Mouse (Mus musculus) forebrain, embryonic 14.5 days (tissue): ENCODE results near the gene Fbxo21. TPM values are rescaled to one million over a fixed set of nuclear protein-coding genes. Genes with fewer than 3 reads are reported as not detected.
A peak's percentile ranks its signal among the peaks of the same experiment; 100 is the strongest.

Source experiments
- ATAC-seq: fragments of 200-750 bp; cut with Nextera tagmentation; 2 replicates; pipeline ENCODE4 v1.8.0; 2017; ENCODE audit warnings: mild to moderate bottlenecking, moderate library complexity
- DNase-seq: peaks from one replicate; pipeline ENCODE4 v3.0.0-alpha.2; 2015; ENCODE audit warnings: low spot score
- H3K27ac ChIP-seq: fragments of 300-500 bp; sonication (generic); 2 replicates; pipeline ENCODE4 v1.5.1; 2014; ENCODE audit warnings: low read depth, mild to moderate bottlenecking, control low read depth, low read length, moderate library complexity
- H3K27me3 ChIP-seq: fragments of 300-500 bp; sonication (generic); replicated peaks from 2 replicates; pipeline ENCODE4 v1.6.1; 2014; ENCODE audit warnings: low read length, control low read depth, mixed read lengths; ENCODE audit not compliant: control insufficient read depth, insufficient read depth
- H3K36me3 ChIP-seq: fragments of 300-500 bp; sonication (generic); 2 replicates; pipeline ENCODE4 v1.6.1; 2014; ENCODE audit warnings: low read length, control low read depth; ENCODE audit not compliant: control insufficient read depth, insufficient read depth
- H3K4me1 ChIP-seq: fragments of 300-500 bp; sonication (generic); 2 replicates; pipeline ENCODE4 v1.6.1; 2014; ENCODE audit warnings: antibody characterized with exemption, low read length, control low read depth; ENCODE audit not compliant: control insufficient read depth, insufficient read depth
- H3K4me2 ChIP-seq: fragments of 300-500 bp; sonication (generic); 2 replicates; pipeline ENCODE4 v1.6.1; 2014; ENCODE audit warnings: mild to moderate bottlenecking, control low read depth, low read length
- H3K4me3 ChIP-seq: fragments of 300-500 bp; sonication (generic); 2 replicates; pipeline ENCODE4 v1.5.1; 2014; ENCODE audit warnings: low read depth, low read length, control low read depth
- H3K9ac ChIP-seq: fragments of 300-500 bp; sonication (generic); 2 replicates; pipeline ENCODE4 v1.6.1; 2014; ENCODE audit warnings: mild to moderate bottlenecking, low read length, control low read depth, moderate library complexity
- H3K9me3 ChIP-seq: fragments of 300-500 bp; sonication (generic); replicated peaks from 2 replicates; pipeline ENCODE4 v1.6.1; 2016; ENCODE audit warnings: low read length, control low read depth, mixed read lengths; ENCODE audit not compliant: control insufficient read depth
- WGBS: fragments of 180-500 bp; shearing (Covaris S2); extraction: QIAGEN DNeasy Blood & Tissue Kit; methylation state at CpG from one replicate; pipeline ENCODE4 v1.1.7; 2014; 5-methylcytosine and 5-hydroxymethylcytosine counted together
- polyA plus RNA-seq: library from polyadenylated mRNA; unstranded; fragments of >200 nt; fragmentation: Nextera tagmentation; extraction: Ambion mirVana; gene quantifications from 2 replicates; pipeline ENCODE4 v1.2.1, GENCODE M21; 2014

The Fbxo21 gene
- polyA plus RNA-seq, 1 experiment from 2014 or later = 109 TPM

DNA sequence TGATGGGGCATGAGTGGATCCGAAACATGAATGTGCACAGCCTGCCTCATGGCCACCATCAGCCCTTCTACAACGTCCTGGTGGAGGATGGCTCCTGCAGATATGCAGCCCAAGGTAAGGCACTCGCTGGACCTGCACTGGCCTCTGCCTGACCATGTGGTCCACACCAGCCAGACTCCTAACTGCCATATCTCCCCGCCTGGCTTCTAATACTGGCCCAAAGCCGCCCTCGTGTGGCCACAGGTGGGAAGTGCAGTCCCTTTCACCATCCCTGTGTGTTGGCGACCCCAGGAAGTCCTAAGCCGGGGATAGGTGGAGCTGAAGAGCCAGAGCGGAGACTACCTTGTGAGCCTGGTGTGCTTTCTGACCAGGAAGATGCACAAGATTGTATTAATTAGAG, 25.5 kb downstream of the Fbxo21 start:
- Histone ChIP-seq H3K9ac (no peak overlapping the region), H3K4me1 (no peaks in the 10 kb centered on the region), H3K4me3 (no peak overlapping the region), H3K36me3 (peaks cover 99% of the 10 kb centered on the region), H3K27me3 (no peaks in the 10 kb centered on the region), H3K9me3 (no peaks in the 10 kb centered on the region), H3K27ac (no peak overlapping the region), H3K4me2 (no peak overlapping the region)
- peak; percentile 68 for ATAC-seq
- peak; percentile 78 for DNase-seq
- WGBS = 27% methylated on average over 9 of the region's 9 CpGs

- ATAC-seq (no peak), DNase-seq (peak; percentile 66)
- Histone ChIP-seq H3K9me3 (no peaks in the 10 kb centered on the region), H3K4me3 (no peak overlapping the region), H3K36me3 (peaks cover 99% of the 10 kb centered on the region), H3K27ac (no peak overlapping the region), H3K4me2 (no peak overlapping the region), H3K4me1 (no peaks in the 10 kb centered on the region), H3K27me3 (no peaks in the 10 kb centered on the region), H3K9ac (no peak overlapping the region)
- WGBS = 67% methylated on average over 8 of the region's 8 CpGs
Measured at GRCm38 (mm10) chr5:118004619-118005018, 28.1 kb downstream of the Fbxo21 start.

- H3K27me3 ChIP-seq = no peaks in the 10 kb centered on the region
- no peak for DNase-seq
- no peak overlapping the region for H3K27ac ChIP-seq
- H3K4me2 ChIP-seq = no peak overlapping the region
- peaks cover 96% of the 10 kb centered on the region for H3K36me3 ChIP-seq
- no peaks in the 10 kb centered on the region for H3K4me1 ChIP-seq
- no peak overlapping the region for H3K4me3 ChIP-seq
- H3K9ac ChIP-seq = no peak overlapping the region
- ATAC-seq = no peak
- H3K9me3 ChIP-seq = no peaks in the 10 kb centered on the region
- WGBS = 84% methylated on average over 1 of the region's 1 CpGs
Measured at GRCm38 (mm10) chr5:118005728-118006127, 29.2 kb downstream of the Fbxo21 start.

DNA sequence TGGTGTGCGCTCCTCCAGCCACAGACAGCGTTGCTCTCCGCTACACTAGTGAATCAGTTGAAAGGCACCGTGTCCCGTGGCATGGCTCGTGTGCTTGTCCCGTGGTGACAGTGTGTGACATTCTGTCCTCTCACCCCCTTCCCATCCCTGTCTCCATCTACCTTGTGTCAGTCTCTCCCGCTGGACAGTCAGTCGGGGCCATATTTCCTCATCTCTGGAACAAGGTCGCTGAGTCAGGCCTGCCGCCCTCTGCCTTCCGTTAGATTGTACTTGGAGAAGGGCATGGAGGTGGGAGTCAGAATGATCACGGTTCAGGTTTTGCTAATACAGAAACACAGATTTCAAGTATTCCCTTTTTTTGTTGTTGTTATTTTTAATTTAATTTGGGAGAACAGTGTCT, 31.8 kb downstream of the Fbxo21 start:
- DNase-seq (no peak), ATAC-seq (no peak)
- Histone ChIP-seq H3K9ac (no peak overlapping the region), H3K9me3 (no peaks in the 10 kb centered on the region), H3K4me2 (no peak overlapping the region), H3K4me1 (peaks cover 5% of the 10 kb centered on the region; the same call in 1 of the 2 replicates), H3K36me3 (peaks cover 73% of the 10 kb centered on the region), H3K4me3 (no peak overlapping the region), H3K27ac (no peak overlapping the region), H3K27me3 (no peaks in the 10 kb centered on the region)
- 93% methylated on average over 13 of the region's 13 CpGs for WGBS

DNA sequence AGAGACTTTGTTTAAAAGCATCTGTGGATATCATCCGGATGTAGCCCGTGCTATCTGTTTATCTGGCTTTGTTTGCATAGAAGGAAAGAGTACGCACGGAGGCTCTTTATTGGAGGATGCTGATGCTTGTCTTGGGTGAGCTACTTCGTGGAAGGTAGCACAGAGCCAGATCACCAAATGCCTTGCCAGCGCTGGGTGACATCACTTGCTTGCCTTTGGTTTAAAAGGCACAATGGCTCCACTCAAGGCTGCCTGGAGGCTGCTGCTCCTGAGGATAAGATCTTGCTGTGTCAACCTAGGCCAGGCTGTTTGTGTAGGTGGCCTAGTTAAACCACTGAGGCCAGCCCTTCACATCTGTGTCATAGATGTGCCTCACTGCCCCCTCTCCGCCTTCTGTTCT, 34.3 kb downstream of the Fbxo21 start:
- Histone ChIP-seq H3K27ac (no peak overlapping the region), H3K4me3 (no peak overlapping the region), H3K9me3 (no peaks in the 10 kb centered on the region), H3K4me2 (no peak overlapping the region), H3K27me3 (no peaks in the 10 kb centered on the region), H3K9ac (no peak overlapping the region), H3K4me1 (peaks cover 9% of the 10 kb centered on the region; the same call in 1 of the 2 replicates), H3K36me3 (peaks cover 48% of the 10 kb centered on the region)
- 88% methylated on average over 7 of the region's 7 CpGs for whole genome bisulfite sequencing
- no peak for ATAC-seq
- no peak for DNase-seq

DNA sequence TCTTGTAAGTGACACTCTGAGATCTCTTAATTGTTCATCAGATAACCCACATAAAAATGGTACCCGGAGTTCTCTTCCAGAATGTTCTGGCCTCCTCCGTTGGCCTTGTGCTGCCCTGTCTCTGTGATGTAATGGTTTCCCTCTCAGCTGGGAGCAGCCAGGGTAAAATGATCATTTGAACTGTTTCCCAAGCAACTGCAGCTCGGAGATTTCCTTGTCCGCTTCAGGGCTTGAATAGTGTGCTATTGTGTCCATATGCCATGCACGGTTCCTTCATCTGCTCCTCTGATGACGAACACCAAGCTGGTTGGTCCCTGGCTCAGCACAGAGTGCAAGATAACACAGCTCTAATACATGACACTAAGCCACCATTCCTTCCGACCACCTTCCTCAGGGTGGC, 35.3 kb downstream of the Fbxo21 start:
- H3K9me3 ChIP-seq = no peaks in the 10 kb centered on the region
- no peak overlapping the region for H3K27ac ChIP-seq
- peaks cover 9% of the 10 kb centered on the region; the same call in 1 of the 2 replicates for H3K4me1 ChIP-seq
- no peak overlapping the region for H3K9ac ChIP-seq
- no peaks in the 10 kb centered on the region for H3K27me3 ChIP-seq
- H3K4me2 ChIP-seq = no peak overlapping the region
- ATAC-seq = no peak
- H3K4me3 ChIP-seq = no peak overlapping the region
- DNase-seq = peak; percentile 44
- H3K36me3 ChIP-seq = peaks cover 39% of the 10 kb centered on the region
- WGBS = 40% methylated on average over 7 of the region's 7 CpGs

DNA sequence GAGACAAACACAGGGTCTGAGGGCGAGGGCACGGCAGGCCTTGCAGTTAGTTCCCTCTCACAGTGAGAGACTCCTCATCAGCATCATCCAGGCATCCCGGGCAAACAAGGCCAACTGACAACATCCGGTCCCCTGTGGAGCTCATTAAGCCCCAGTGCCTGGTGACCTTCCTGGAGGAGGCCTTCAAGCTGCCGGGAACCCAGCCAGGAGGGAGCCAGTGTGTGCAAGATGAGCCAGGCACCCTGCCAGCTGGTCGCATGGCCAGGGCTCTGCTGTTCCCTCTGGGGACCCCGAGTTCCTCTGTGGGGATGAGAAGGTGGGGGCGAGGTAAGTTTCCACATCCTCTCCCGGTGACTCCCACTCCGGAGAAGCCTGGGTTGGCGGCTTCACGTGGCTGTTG, 38.5 kb downstream of the Fbxo21 start:
- ATAC-seq (peak; percentile 52), DNase-seq (peak; percentile 80)
- H3K4me2 ChIP-seq = no peak overlapping the region
- 12% methylated on average over 12 of the region's 12 CpGs for WGBS
- H3K9me3 ChIP-seq = no peaks in the 10 kb centered on the region
- no peaks in the 10 kb centered on the region for H3K27me3 ChIP-seq
- H3K27ac ChIP-seq = no peak overlapping the region
- H3K9ac ChIP-seq = no peak overlapping the region
- no peak overlapping the region for H3K4me3 ChIP-seq
- H3K36me3 ChIP-seq = peaks cover 8% of the 10 kb centered on the region
- H3K4me1 ChIP-seq = peaks cover 9% of the 10 kb centered on the region; the same call in 1 of the 2 replicates

- ATAC-seq = no peak
- no peak overlapping the region for H3K4me3 ChIP-seq
- H3K27me3 ChIP-seq = no peaks in the 10 kb centered on the region
- peaks cover 3% of the 10 kb centered on the region; the same call in 1 of the 2 replicates for H3K36me3 ChIP-seq
- H3K4me2 ChIP-seq = no peak overlapping the region
- H3K27ac ChIP-seq = no peak overlapping the region
- H3K9me3 ChIP-seq = no peaks in the 10 kb centered on the region
- no peak for DNase-seq
- peaks cover 9% of the 10 kb centered on the region; the same call in 1 of the 2 replicates for H3K4me1 ChIP-seq
- WGBS = 64% methylated on average over 2 of the region's 2 CpGs
- H3K9ac ChIP-seq = no peak overlapping the region
Measured at GRCm38 (mm10) chr5:118015669-118016068, 39.1 kb downstream of the Fbxo21 start.

- no peak overlapping the region for H3K4me2 ChIP-seq
- H3K4me3 ChIP-seq = no peak overlapping the region
- WGBS = 51% methylated on average over 5 of the region's 5 CpGs
- H3K9ac ChIP-seq = no peak overlapping the region
- H3K9me3 ChIP-seq = no peaks in the 10 kb centered on the region
- ATAC-seq = no peak
- H3K27ac ChIP-seq = no peak overlapping the region
- H3K36me3 ChIP-seq = no peaks in the 10 kb centered on the region
- H3K4me1 ChIP-seq = 0 out of 2 replicates have a peak, but pooled peaks cover 4% of the 10 kb centered on the region
- no peak for DNase-seq
- no peaks in the 10 kb centered on the region for H3K27me3 ChIP-seq
Measured at GRCm38 (mm10) chr5:118017527-118017926, 41.0 kb downstream of the Fbxo21 start.
